Mouse (Mus musculus) E14TG2a.4 (cell line): ENCODE data around the gene Btbd17.

Experiments
- H3K27me3 ChIP-seq: 2 replicates; pipeline ENCODE4 v1.6.1; 2014; ENCODE audit warnings: low read length, control low read depth; ENCODE audit not compliant: insufficient read depth
- H3K36me3 ChIP-seq: 2 replicates; pipeline ENCODE4 v1.6.1; 2014; ENCODE audit warnings: low read length, control low read depth; ENCODE audit not compliant: insufficient read depth
- H3K4me1 ChIP-seq: replicated peaks from 2 replicates; pipeline ENCODE4 v1.6.1; 2014; ENCODE audit warnings: low read depth, low read length, control low read depth
- H3K4me3 ChIP-seq: replicated peaks from 2 replicates; pipeline ENCODE4 v1.5.1; 2014; ENCODE audit warnings: mild to moderate bottlenecking, low read length
- H3K9me3 ChIP-seq: 2 replicates; pipeline ENCODE4 v1.6.1; 2014; ENCODE audit warnings: low read length, control low read depth
- CTCF ChIP-seq: conservative IDR thresholded peaks from 2 replicates; pipeline ENCODE4 v1.5.1; 2014; ENCODE audit warnings: low read length
- NANOG ChIP-seq: IDR thresholded peaks from 2 replicates; pipeline ENCODE4 v1.6.1; 2014; ENCODE audit warnings: borderline replicate concordance, low read length, mixed read lengths
- POU5F1 ChIP-seq: IDR thresholded peaks from 2 replicates; pipeline ENCODE4 v1.6.1; 2014; ENCODE audit warnings: low read length, borderline replicate concordance

The Btbd17 gene

DNA sequence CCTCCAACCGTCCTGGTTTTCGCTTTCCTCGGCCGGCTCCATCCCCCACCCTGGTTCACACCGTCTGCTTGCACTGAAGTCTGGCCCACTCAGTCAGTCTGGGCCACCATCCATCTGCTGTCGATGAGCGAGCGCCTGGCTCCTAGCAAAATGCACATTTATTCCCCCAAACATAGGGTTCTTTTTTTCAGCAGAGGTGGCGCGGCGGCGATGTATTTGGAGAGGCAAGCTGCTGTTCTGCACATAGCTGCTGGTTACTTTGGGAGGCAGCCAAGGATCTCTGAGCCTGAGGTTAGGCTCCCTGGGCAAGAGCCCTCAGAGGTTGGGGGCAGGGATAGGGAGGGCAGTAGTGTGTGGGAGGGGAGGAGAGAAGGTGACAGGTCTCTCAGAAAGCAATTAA is 27.0 kb upstream of the Btbd17 start:
- Histone ChIP-seq H3K9me3 (no peaks in the 10 kb centered on the region), H3K4me1 (peaks cover 65% of the 10 kb centered on the region), H3K36me3 (no peaks in the 10 kb centered on the region), H3K27me3 (peaks cover 28% of the 10 kb centered on the region), H3K4me3 (peak overlapping the region; percentile 41)
- TF ChIP-seq NANOG (peak; percentile 27; the same call in 1 of the 2 replicates), POU5F1 (no peak)

DNA sequence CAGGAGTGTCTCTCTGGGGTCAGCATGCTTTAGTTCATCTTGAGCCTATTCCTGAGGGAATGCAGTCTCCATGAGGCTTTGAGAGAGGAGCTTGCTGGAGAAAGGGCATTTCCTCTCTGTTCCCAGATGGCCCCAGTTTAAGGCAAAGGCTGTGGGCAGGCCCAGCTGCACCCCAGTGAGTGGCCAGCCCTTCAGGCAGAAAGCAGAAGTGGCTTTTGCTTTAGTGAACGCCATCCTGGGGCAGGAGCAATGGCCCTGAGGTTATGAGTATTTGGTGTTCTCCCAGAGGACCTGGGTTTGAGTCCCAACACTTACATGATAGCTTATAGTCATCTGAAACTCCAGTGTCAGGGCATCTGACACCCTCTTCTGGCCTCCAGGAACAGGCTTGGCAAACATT is 25.6 kb upstream of the Btbd17 start:
- no peaks in the 10 kb centered on the region for H3K36me3 ChIP-seq
- H3K4me3 ChIP-seq, result no peak overlapping the region
- peaks cover 37% of the 10 kb centered on the region for H3K27me3 ChIP-seq
- H3K9me3 ChIP-seq, result no peaks in the 10 kb centered on the region
- TF ChIP-seq NANOG, result no peak
- TF ChIP-seq POU5F1, result no peak
- no peak for TF ChIP-seq CTCF
- H3K4me1 ChIP-seq, result peaks cover 68% of the 10 kb centered on the region

GRCm38 (mm10) chr11:114820444-114820843 is 24.7 kb upstream of the Btbd17 start:
- Histone ChIP-seq H3K4me3 (no peak overlapping the region), H3K9me3 (no peaks in the 10 kb centered on the region), H3K27me3 (peaks cover 38% of the 10 kb centered on the region), H3K36me3 (no peaks in the 10 kb centered on the region), H3K4me1 (peaks cover 68% of the 10 kb centered on the region)
- TF ChIP-seq NANOG, result no peak
- TF ChIP-seq CTCF, result no peak
- TF ChIP-seq POU5F1, result no peak

GRCm38 (mm10) chr11:114819110-114819509 is 23.4 kb upstream of the Btbd17 start:
- TF ChIP-seq NANOG (peak; percentile 85), POU5F1 (no peak)
- H3K4me1 ChIP-seq, result peaks cover 72% of the 10 kb centered on the region
- H3K27me3 ChIP-seq, result peaks cover 31% of the 10 kb centered on the region
- no peaks in the 10 kb centered on the region for H3K9me3 ChIP-seq
- H3K4me3 ChIP-seq, result no peak overlapping the region
- H3K36me3 ChIP-seq, result no peaks in the 10 kb centered on the region

GRCm38 (mm10) chr11:114818185-114818584 is 22.4 kb upstream of the Btbd17 start:
- H3K9me3 ChIP-seq, result no peaks in the 10 kb centered on the region
- peaks cover 63% of the 10 kb centered on the region for H3K4me1 ChIP-seq
- no peak overlapping the region for H3K4me3 ChIP-seq
- TF ChIP-seq CTCF (no peak), POU5F1 (no peak), NANOG (no peak)
- no peaks in the 10 kb centered on the region for H3K36me3 ChIP-seq
- H3K27me3 ChIP-seq, result peaks cover 28% of the 10 kb centered on the region

- Histone ChIP-seq H3K4me1 (peaks cover 56% of the 10 kb centered on the region), H3K9me3 (no peaks in the 10 kb centered on the region), H3K27me3 (peaks cover 21% of the 10 kb centered on the region), H3K4me3 (no peak overlapping the region), H3K36me3 (no peaks in the 10 kb centered on the region)
- TF ChIP-seq CTCF (no peak), NANOG (no peak), POU5F1 (no peak)
Measured at GRCm38 (mm10) chr11:114816934-114817333, 21.2 kb upstream of the Btbd17 start.

DNA sequence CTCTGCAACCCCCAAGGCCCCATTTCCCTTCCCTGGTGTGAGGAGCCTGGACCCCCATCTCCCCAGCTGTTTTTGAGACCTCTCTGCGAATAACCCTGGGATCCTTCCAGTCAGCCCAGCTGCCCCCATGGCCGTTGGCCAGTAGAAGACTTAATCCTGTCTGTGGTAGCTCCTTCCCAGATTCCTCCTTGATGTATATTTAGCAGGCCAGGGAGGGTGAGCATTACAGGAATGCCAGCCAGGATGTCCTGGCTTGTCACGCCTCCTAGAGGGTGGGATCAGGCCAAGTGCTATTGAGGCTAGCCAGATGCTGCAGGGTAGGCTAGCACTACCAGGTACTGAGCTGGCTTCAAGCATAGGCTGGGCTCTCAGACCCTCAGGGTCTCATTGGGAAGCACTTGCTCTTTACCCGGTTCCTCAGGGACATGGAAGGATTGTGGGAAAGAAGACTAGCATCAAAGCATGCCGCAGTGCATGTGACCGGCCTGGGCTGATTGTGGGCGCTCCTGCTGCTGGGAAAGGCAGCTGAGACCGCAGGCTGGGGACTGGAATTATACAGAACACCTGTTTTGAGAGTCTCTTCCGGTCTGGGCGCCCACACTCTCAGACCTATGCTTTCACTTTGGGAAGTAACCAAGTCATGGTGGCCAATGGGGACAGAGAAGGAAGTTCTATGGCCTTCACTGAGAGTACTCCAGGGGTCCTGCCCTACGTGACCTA is 19.3 kb upstream of the Btbd17 start:
- H3K36me3 ChIP-seq, result no peaks in the 10 kb centered on the region
- no peaks in the 10 kb centered on the region for H3K9me3 ChIP-seq
- no peak overlapping the region for H3K4me3 ChIP-seq
- TF ChIP-seq CTCF, result no peak
- H3K4me1 ChIP-seq, result peaks cover 53% of the 10 kb centered on the region
- H3K27me3 ChIP-seq, result peaks cover 13% of the 10 kb centered on the region; the same call in 1 of the 2 replicates

- no peaks in the 10 kb centered on the region for H3K36me3 ChIP-seq
- TF ChIP-seq POU5F1 (no peak), CTCF (peak; percentile 88)
- H3K4me1 ChIP-seq, result peaks cover 51% of the 10 kb centered on the region
- H3K9me3 ChIP-seq, result no peaks in the 10 kb centered on the region
- no peak overlapping the region for H3K4me3 ChIP-seq
- peaks cover 13% of the 10 kb centered on the region; the same call in 1 of the 2 replicates for H3K27me3 ChIP-seq
Measured at GRCm38 (mm10) chr11:114812731-114813240, 17.0 kb upstream of the Btbd17 start.

DNA sequence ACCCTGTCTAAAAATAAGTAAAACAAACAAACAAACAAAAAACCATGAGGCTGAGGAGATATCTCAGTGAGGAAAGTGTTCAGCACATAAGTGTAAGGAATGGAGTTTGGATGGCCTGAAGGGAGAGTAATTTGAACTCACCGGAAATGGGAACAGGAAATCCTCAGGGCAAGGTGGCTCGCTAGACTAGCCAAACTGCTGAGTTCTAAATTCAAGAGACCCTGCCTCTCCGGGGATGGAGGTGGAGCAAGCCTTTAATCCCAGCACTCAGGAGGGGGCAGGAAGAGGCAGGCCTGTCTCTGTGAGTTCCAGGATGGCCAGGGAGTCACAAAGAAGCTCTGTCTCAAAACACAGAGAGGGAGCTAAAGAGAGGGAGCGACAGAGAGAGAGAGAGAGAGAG is 14.6 kb upstream of the Btbd17 start:
- H3K4me1 ChIP-seq, result peaks cover 70% of the 10 kb centered on the region
- H3K36me3 ChIP-seq, result no peaks in the 10 kb centered on the region
- H3K27me3 ChIP-seq, result peaks cover 1% of the 10 kb centered on the region; the same call in 1 of the 2 replicates
- no peaks in the 10 kb centered on the region for H3K9me3 ChIP-seq
- TF ChIP-seq POU5F1, result no peak
- no peak for TF ChIP-seq CTCF
- TF ChIP-seq NANOG, result no peak
- H3K4me3 ChIP-seq, result no peak overlapping the region; the same call in 1 of the 2 replicates
